Mouse (Mus musculus): ENCODE data around the gene Fuk. TPM values are rescaled to one million over a fixed set of nuclear protein-coding genes. Genes with fewer than 3 reads are reported as not detected.
"Not testable (repeated sequence)": the region's sequence is repeated elsewhere in the genome, so short reads cannot be mapped to it uniquely, and the experiment has no call there.

The Fuk gene
- polyA plus RNA-seq, 1 experiment from 2014 or later = 5.1 TPM

DNA sequence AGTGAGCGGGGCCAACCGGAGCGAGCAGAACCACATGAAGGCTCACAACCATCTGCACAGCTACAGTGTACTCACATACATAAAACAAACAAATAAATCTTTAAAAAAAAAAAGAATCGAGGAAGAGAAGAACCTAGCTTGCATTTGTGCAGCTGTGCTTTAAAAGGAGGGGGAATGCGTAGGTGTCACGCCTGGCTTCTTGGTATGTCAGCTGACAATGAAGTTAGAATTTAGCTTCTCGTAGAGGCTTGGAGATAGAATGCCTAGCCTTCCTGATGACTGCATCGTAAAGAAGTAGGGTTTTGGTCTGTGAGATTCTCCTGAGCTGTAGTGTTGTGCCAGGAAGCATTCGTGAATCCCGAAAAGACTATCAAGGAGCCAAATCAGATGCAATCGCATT, 15.7 kb upstream of the Fuk start:
- peaks cover 49% of the 10 kb centered on the region for H3K4me1 ChIP-seq
- H3K9ac ChIP-seq = no peak overlapping the region
- no peak for ATAC-seq
- no peak overlapping the region for H3K27ac ChIP-seq
- H3K27me3 ChIP-seq (replicated peaks) = no peaks in the 10 kb centered on the region
- H3K9me3 ChIP-seq (replicated peaks) = no peaks in the 10 kb centered on the region
- H3K4me2 ChIP-seq = no peak overlapping the region
- 84% methylated on average over 11 of the region's 11 CpGs for WGBS (ENCODE audit: insufficient replicate concordance)
- H3K36me3 ChIP-seq = peaks cover 12% of the 10 kb centered on the region
- no peak overlapping the region for H3K4me3 ChIP-seq

DNA sequence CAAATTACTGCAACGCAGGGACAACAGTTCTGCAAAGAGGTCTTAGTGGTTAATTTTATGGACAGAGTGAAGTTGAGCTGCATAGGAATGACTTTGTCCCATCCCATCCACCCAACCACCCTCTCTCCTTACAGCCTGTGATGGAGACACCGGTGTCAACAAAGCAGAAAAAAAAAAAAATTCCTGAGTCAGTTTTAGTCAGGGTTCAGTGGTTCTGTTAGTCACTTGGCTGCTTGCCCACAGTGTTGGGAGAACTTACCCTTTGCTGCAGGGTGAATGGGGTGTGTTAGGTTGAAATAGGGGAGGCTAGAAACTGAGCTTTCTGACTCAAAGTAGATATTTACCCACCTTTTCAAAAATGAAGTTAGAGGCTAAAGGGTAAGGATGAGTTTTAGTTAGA, 15.1 kb upstream of the Fuk start:
- no peaks in the 10 kb centered on the region for H3K27me3 ChIP-seq (replicated peaks)
- H3K4me1 ChIP-seq = peaks cover 43% of the 10 kb centered on the region
- no peaks in the 10 kb centered on the region for H3K9me3 ChIP-seq (replicated peaks)
- no peak for ATAC-seq
- no peak overlapping the region for H3K9ac ChIP-seq
- H3K36me3 ChIP-seq = peaks cover 6% of the 10 kb centered on the region; the same call in 1 of the 2 replicates
- no peak overlapping the region for H3K4me2 ChIP-seq
- H3K4me3 ChIP-seq = no peak overlapping the region
- 74% methylated on average over 2 of the region's 2 CpGs for WGBS (ENCODE audit: insufficient replicate concordance)
- H3K27ac ChIP-seq = no peak overlapping the region

DNA sequence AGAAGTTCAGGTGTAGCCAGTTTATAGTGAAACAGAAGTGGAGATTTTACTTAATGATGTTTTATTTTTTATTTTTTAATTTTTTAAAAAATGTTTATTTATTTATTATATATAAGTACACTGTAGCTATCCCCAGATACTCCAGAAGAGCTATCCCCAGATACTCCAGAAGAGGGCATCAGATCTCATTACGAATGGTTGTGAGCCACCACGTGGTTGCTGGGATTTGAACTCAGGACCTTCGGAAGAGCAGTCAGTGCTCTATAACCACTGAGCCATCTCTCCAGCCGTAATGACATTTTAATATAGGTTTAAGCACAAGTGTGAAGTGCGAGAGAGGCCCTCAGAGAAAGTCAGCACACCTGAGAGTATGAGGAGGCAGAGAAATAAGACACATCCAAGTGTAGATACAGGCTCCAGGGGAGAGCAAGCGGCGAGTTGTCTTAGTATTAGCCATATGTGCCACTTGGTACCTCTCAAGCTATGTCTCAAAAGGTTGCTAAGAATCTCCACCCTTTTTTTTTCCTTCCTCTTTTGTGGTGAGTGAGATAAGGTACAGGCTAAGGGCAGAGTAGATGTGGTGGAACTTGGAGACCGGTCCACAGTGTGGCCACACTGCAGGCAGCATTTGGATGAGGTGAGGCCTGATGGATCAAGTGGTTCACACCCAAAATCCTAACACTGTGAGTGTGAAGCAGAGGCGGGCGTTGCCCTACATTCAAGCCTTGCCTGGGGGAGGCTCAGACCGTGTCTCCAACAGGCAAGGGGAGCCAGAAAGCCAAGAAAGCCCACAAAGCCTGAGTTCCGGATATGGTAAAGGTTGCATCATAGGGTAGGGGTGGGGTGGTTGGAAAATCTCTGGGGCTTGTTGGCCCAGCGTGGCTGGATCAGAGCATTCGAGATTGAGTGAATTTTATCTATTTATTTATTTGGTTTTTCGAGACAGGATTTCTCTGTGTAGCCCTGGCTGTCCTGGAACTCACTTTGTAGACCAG, 9.6 kb upstream of the Fuk start:
- H3K27ac ChIP-seq = peak overlapping the region; percentile 60; the same call in 1 of the 2 replicates

DNA sequence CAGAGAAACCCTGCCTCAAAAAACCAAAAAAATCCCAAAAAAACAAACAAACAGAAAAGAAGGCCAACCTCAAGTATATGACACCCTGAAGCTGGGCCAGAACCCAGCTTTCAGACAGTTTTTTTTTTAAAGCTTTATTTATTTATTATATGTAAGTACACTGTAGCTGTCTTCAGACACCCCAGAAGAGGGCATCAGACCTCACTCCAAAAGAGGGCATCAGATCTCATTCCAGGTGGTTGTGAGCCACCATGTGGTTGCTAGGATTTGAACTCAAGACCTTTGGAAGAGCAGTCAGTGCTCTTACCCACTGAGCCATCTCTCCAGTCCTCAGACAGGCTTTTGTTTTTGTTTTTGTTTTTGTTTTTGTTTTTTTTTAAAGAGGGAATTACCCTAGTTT, 7.6 kb upstream of the Fuk start:
- H3K36me3 ChIP-seq; ATAC-seq; H3K27ac ChIP-seq; H3K4me3 ChIP-seq; H3K9ac ChIP-seq; H3K27me3 ChIP-seq (replicated peaks); H3K9me3 ChIP-seq (replicated peaks); H3K4me2 ChIP-seq: not testable (repeated sequence)
- peaks cover 12% of the 10 kb centered on the region for H3K4me1 ChIP-seq

More for the DNA sequence above, 9.6 kb upstream of the Fuk start:
- no peak overlapping the region for H3K4me3 ChIP-seq
- H3K4me2 ChIP-seq = peak overlapping the region; percentile 33
- H3K4me1 ChIP-seq = peaks cover 12% of the 10 kb centered on the region
- ATAC-seq = peak; percentile 78
- H3K36me3 ChIP-seq = no peaks in the 10 kb centered on the region
- 42% methylated on average over 15 of the region's 15 CpGs for WGBS (ENCODE audit: insufficient replicate concordance)
- peak overlapping the region; percentile 22; the same call in 1 of the 2 replicates for H3K9ac ChIP-seq
- no peaks in the 10 kb centered on the region for H3K27me3 ChIP-seq (replicated peaks)
- H3K9me3 ChIP-seq (replicated peaks) = no peaks in the 10 kb centered on the region

DNA sequence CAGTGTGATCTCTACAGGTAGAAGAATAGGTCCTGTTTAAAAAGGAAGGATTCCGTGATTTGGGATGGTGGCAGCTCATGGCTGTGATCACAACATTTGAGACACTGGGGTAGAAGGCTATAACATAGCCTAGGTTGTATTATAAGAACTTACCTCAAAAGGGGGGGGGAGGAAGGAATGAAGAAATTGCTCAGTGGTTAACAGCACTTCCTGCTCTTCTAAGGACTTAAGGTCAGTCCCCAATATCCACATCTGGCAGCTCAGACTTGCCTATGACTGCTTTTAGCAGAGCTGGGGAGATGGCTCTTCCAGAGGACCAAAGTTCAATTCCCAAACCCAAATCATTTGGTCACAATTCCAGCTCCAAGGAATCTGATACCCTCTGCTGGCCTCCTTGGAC, 4.4 kb upstream of the Fuk start:
- no peak for ATAC-seq
- Histone ChIP-seq H3K9me3 (replicated peaks) (no peaks in the 10 kb centered on the region), H3K4me2 (no peak overlapping the region), H3K27ac (no peak overlapping the region), H3K36me3 (no peaks in the 10 kb centered on the region), H3K27me3 (replicated peaks) (no peaks in the 10 kb centered on the region), H3K9ac (no peak overlapping the region), H3K4me3 (no peak overlapping the region), H3K4me1 (peaks cover 13% of the 10 kb centered on the region)
- WGBS (ENCODE audit: insufficient replicate concordance) = 70% methylated on average over 1 of the region's 1 CpGs

DNA sequence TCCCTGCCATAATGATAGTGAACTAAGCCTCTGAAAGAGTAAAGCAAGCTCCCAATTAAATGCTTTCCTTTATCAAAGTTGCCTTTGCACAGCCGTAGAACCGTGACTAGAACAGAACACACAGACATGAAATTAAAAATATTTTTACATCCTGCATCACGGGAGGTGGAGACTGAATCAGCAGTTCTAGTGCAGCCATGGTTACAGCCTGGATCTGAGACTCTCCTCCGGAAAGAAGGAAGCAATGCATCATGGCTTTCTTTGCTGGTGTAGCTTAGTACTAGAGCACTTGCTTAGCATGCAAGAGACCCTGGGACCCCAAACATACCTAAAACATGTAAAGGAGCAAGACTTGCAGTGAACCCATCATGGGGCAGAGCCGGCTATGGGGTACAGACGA, 3.1 kb upstream of the Fuk start:
- WGBS (ENCODE audit: insufficient replicate concordance) = 72% methylated on average over 6 of the region's 6 CpGs
- no peak for ATAC-seq

DNA sequence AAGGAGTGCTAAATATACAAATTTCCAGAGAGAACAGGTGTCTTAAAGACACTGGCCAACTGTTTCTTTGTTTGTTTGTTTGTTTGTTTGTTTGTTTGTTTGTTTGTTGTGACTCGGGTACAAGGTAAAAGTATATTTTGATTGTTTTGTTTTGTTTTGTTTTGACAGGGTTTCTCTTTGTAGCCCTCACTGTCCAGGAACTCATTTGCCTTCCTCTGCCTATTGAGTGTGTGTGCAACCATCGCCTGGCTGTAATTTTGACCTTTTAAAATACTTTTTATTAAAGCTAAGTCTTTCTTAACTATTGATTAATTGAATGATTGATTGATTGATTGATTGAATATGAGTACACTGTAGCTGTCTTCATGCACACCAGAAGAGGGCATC, 284 bp upstream of the Fuk start:
- Histone ChIP-seq H3K4me3 (peak overlapping the region; percentile 72), H3K9ac (peak overlapping the region; percentile 74), H3K9me3 (replicated peaks) (no peaks in the 10 kb centered on the region), H3K27me3 (replicated peaks) (no peaks in the 10 kb centered on the region), H3K4me2 (peak overlapping the region; percentile 78), H3K4me1 (peaks cover 20% of the 10 kb centered on the region), H3K36me3 (peaks cover 17% of the 10 kb centered on the region), H3K27ac (no peak overlapping the region)
- WGBS (ENCODE audit: insufficient replicate concordance) = 25% methylated on average over 2 of the region's 2 CpGs
- ATAC-seq = no peak

More for the DNA sequence above, 3.1 kb upstream of the Fuk start:
- Histone ChIP-seq H3K4me3 (no peak overlapping the region), H3K4me2 (no peak overlapping the region), H3K4me1 (peaks cover 20% of the 10 kb centered on the region), H3K9me3 (replicated peaks) (no peaks in the 10 kb centered on the region), H3K9ac (no peak overlapping the region), H3K27ac (no peak overlapping the region), H3K27me3 (replicated peaks) (no peaks in the 10 kb centered on the region), H3K36me3 (no peaks in the 10 kb centered on the region)

DNA sequence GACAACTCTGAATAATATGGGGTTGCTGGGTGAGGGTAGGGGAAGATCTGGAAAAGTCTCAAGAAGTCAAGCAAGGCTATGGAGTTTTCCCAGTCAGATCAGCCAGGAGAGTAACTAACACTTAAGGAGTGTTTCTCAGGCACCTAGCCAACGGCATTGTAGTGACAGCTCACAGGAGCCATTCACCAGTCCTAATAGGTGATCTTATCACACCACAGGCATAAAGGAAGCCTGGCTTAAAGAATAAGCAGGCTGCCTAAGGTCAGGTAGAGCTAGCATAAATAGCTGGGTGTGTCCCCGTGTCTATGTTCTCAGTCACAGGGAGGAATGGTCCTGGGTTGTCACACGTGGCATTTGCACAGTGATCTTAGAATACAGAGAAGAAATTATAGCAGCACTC, 1.2 kb downstream of the Fuk start:
- peak overlapping the region; percentile 78 for H3K4me2 ChIP-seq
- H3K27ac ChIP-seq = no peak overlapping the region
- ATAC-seq = no peak
- no peaks in the 10 kb centered on the region for H3K27me3 ChIP-seq (replicated peaks)
- peaks cover 20% of the 10 kb centered on the region for H3K4me1 ChIP-seq
- H3K36me3 ChIP-seq = peaks cover 18% of the 10 kb centered on the region
- no peaks in the 10 kb centered on the region for H3K9me3 ChIP-seq (replicated peaks)
- 59% methylated on average over 3 of the region's 3 CpGs for WGBS (ENCODE audit: insufficient replicate concordance)
- no peak overlapping the region for H3K9ac ChIP-seq
- H3K4me3 ChIP-seq = no peak overlapping the region

DNA sequence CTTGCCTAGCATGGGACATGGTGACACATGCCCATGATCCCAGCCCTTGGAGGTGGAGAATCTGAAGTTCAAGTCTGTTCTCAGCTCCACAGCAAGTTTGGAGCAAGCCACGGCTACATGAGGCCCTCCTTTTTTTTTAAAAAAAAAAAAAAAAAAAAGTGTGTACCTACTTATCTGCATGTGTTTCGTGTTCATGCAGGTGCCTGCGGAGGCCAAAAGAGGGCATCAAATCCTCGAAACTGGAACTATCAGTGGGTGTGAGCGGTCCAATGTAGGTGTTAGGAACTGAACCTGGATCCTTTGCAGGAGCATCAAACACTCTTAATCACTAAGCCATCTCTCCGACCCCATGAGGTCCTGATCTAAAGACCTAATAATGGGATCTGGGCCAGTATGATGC, 4.8 kb downstream of the Fuk start:
- Histone ChIP-seq H3K27me3 (replicated peaks) (no peaks in the 10 kb centered on the region), H3K36me3 (peaks cover 30% of the 10 kb centered on the region), H3K9me3 (replicated peaks) (no peaks in the 10 kb centered on the region), H3K9ac (no peak overlapping the region), H3K4me3 (no peak overlapping the region), H3K4me1 (peaks cover 18% of the 10 kb centered on the region), H3K4me2 (no peak overlapping the region), H3K27ac (no peak overlapping the region)
- no peak for ATAC-seq
- 79% methylated on average over 6 of the region's 6 CpGs for WGBS (ENCODE audit: insufficient replicate concordance)

DNA sequence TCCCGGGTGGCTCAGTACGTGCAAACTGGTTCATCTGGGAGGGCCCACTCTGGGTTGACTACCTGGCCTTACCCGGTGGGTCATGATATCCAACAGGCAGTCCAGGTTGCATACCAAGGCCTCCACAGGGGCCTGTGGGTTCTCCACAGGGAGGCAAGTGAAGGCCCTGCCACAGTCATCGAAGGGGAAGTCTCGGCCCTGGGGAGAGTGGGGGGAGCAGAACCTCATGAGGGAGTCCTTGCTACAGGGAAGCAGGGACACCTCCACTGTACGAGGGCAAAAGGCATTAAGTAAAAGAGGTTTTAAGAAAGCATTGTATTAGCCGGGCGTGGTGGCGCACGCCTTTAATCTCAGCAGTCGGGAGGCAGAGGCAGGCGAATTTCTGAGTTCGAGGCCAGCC, 6.5 kb downstream of the Fuk start:
- no peak for ATAC-seq
- Histone ChIP-seq H3K27ac (no peak overlapping the region), H3K4me1 (peaks cover 5% of the 10 kb centered on the region), H3K27me3 (replicated peaks) (no peaks in the 10 kb centered on the region), H3K4me3 (no peak overlapping the region), H3K4me2 (no peak overlapping the region), H3K36me3 (peaks cover 38% of the 10 kb centered on the region), H3K9ac (no peak overlapping the region), H3K9me3 (replicated peaks) (no peaks in the 10 kb centered on the region)
- WGBS (ENCODE audit: insufficient replicate concordance) = 84% methylated on average over 13 of the region's 13 CpGs

DNA sequence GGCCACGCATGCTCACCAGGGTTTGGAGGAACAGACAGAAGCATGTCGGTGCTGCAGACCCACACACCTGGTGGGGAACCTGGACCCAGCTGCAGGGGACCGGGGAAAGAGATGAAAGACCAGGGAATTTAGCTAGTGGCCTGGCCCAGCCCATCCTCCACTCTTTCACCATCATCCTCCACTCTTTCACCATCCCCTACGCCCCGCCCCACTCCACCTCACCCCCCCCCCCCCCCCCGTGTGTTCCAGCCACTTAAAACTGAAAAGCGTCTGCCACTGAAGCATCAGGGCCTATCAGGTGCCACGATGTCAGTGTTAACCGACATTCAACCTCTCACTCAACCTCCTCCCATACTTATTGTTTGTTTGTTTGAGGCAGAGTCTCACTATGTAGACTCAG, 7.0 kb downstream of the Fuk start:
- H3K27ac ChIP-seq = no peak overlapping the region
- H3K4me2 ChIP-seq = no peak overlapping the region
- peaks cover 3% of the 10 kb centered on the region; the same call in 1 of the 2 replicates for H3K4me1 ChIP-seq
- no peak overlapping the region for H3K9ac ChIP-seq
- ATAC-seq = no peak
- no peak overlapping the region for H3K4me3 ChIP-seq
- no peaks in the 10 kb centered on the region for H3K27me3 ChIP-seq (replicated peaks)
- peaks cover 38% of the 10 kb centered on the region for H3K36me3 ChIP-seq
- 73% methylated on average over 9 of the region's 9 CpGs for WGBS (ENCODE audit: insufficient replicate concordance)
- H3K9me3 ChIP-seq (replicated peaks) = no peaks in the 10 kb centered on the region

DNA sequence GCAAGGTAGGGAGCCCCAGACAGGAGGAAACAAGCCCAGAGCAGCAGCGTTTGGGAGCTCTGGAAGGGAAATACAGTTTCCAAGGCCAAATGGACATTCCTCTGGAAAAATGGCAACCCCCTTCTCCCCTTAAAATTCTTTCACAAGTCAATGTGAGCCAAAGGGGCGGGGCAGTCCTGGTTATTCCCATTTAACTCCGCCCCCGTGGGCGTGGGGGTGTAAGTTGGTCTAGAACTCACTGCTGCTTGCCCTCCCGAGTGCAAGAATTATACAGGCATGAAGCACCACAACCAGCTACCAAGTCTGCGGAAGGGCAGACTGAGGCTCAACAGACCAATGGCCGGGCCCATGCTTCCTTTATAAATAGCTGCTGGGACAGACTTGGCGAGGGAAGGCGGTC, 7.4 kb downstream of the Fuk start:
- Histone ChIP-seq H3K4me3 (no peak overlapping the region), H3K4me2 (no peak overlapping the region), H3K9ac (no peak overlapping the region), H3K9me3 (replicated peaks) (no peaks in the 10 kb centered on the region), H3K36me3 (peaks cover 38% of the 10 kb centered on the region), H3K27me3 (replicated peaks) (no peaks in the 10 kb centered on the region), H3K27ac (no peak overlapping the region), H3K4me1 (peaks cover 3% of the 10 kb centered on the region; the same call in 1 of the 2 replicates)
- 75% methylated on average over 10 of the region's 10 CpGs for WGBS (ENCODE audit: insufficient replicate concordance)
- no peak for ATAC-seq
